Mouse (Mus musculus) skeletal muscle tissue, adult 2 months (tissue): ENCODE measurements at regions not wholly inside any gene's neighbourhood (a gene's known extent, or its start where the extent isn't known, plus 50 kb on each side); places are given as distances from the start of the nearest gene placed in this dataset.

ENCODE experiments used
- DNase-seq: peaks from one replicate; pipeline ENCODE4 v3.0.0-alpha.2; 2012; ENCODE audit warnings: low read depth, low spot score

DNA sequence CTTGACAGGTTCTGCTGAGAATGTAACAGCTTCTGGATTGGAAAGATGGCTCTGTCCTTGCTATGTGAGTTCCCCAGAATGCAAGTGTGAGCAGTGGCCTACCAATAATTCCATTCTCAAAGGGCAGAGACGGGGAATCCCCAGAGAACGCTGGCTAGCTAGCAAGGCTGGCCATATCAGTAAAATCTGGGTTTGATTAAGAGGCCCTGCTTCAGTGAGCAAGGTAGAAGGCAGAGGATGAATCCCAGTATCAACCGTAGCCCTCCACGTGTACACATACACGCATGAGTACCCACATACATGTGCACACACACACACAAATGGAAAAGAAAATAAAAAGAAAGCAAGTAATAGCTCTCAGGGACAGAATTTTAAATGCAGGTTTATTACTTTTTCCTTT is 55.3 kb downstream of the Tril start:
- DNase-seq, result no peak

DNA sequence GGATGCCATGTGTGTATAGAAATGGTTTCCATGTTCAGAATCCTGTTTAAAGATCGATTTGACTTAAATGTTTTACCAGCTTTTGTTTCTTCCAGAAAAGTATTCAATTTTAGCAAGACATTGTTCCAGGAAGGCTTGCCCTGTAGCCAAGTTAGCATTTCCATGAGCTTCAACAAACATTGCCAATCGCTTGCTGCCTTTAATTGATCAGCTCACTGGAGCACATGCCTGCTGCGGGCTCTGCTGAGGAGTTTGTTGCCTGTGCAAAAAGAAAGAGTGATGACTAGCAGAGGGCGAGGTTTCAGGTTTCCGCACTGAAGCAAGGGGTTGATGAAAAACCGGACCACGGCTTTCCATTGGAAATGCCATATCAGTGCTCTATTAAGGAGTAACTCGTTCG is 58.0 kb downstream of the Tril start:
- DNase-seq, result no peak

DNA sequence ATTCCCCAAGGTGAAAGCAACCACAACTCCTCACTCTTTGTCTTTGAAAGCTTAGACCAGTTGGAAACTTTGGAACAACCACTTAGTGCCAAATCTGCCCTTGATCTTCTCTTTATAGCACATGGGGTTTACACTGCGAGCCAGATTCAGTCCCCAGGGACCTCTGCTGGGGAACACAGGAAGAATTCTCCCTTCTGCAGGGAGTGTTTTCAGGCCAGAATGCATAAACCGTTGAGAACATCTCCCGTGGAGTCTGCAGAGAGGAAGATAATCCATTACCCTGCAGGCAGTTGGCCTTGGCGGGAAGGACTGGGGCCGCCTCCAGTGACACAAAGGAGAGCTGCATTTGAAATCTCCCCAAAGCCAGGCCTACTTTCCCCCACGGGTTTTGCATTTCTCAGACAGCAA is 60.0 kb downstream of the Tril start:
- peak; percentile 72 for DNase-seq

DNA sequence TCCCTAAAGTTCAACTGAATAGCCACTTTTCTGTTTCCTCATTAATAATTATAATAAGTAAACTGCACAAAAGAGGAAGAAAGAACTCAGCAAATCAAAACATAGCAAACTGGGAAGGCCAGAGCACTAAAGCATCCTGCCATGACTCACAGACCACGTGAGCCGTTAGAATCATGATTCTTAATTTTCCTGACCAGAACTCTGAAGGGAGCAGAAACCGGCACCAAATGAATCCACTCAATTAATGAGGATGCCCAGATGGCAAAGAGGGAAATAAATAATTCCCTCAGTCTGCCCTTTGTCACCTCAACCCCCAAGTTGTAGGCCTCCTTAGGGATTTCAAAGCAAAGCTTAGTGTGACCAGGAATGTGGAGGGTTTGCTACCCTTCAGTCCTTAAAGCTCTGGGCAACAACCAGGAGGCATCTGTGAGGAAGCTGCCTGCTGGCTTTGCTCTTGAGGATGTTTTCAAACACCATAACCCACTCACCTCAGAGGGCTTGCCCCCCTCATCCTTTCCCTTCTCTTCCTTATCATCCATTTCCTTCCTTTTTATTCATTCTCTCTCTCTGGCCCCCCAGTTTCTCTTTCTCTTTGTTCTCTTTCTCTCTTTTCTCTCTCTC is 60.8 kb downstream of the Tril start:
- DNase-seq, result no peak

DNA sequence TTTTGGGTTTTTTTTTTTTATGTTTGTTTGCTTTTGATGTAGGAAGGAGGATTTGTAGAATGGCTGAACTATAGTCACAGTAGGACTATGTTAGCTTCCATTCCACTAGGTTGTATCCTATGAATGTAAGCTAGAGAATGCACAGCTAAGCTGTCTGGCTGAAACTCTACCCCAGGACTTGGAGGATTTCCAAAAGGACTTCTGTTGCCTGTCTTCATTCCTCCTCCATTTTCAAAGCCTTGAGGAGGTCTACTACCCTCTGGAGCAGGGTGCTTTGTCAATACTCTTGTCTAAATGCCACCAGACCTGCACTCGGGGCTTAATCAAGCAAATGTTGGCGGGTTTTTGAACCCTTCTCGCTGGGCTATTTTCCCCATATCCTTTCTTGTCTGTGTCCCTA is 66.3 kb downstream of the Tril start:
- no peak for DNase-seq

DNA sequence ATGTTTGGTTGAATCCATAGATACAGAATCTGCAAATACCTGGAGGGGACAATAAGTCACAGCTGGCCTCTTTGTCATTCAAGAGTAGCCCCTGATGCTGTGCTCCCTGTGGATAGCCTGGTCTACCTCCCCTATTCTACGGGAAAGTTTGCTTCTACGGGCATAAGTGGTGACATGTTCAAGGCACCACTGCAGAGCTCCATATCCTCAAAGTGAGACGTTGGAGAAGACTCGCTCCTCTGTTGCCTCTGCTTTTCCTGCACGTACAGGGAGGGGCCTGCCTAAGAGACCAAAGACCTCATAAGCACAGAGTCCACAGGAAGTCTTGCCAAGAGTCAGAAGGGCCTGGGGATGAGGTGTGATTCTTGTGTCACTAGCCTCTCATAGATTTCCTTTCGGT is 70.1 kb downstream of the Tril start:
- no peak for DNase-seq
